Mouse (Mus musculus) embryo, embryonic 10 days (tissue): ENCODE results near the gene Grin2a.
"Not testable (repeated sequence)": the region's sequence is repeated elsewhere in the genome, so short reads cannot be mapped to it uniquely, and the experiment has no call there.

Source experiments
- DNase-seq: peaks from one replicate; pipeline ENCODE4 v3.0.0-alpha.2; 2015; ENCODE audit warnings: low spot score

The Grin2a gene

DNA sequence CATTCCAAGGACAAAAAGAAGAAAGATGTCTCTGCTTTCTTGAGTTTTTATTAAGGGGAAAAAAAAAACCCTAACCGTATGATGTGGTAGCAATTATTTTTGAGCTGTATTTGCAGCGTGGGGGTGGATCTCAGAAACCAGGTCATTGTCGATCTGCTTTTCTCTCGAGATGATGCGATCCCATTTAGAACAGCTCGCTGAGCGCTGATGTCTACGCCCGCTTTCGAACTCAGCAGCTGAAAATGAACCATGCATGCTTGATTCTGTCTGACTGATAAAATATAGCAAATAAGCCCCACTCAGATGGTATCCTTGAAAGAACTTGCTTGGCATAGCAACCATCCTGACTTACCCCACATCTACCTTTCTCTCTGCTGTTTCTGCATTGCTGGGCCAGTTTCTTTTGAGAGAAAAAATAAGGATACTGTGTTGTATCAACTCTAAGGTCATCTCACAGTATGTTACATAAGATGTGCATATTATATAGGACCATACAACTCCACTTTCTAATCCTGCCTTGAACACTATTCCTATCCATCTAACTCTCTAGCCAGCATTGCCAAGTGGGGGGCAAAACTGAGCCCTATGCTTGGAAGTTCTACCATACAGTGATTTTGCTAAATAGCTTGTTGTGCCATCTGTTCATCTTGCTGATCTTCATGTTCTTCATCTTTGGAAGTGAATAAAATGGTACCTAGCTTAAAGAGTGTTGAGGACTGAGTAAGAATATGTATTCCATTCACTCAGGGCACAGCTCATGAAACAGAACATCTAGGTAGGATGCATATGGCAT, 369.5 kb downstream of the Grin2a start:
- DNase-seq = no peak

DNA sequence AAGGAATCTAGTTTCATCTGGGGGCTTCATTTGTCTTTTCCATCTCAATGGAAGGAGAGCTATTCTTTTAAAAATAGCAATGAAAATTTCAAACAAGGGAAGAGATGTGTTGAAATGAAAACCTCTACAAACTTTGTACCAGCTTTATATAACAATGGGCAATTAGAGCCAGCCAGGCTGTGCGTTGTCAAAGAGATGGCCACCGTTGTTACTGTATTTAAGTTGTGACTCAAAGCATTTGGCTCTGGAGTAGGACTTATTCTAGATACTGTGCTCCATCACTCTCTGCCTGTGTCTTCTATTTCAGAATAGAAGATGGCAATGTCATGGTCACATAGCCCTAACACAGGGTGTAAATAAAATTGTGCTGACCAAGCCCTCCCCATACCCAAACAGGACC, 371.0 kb downstream of the Grin2a start:
- DNase-seq = no peak

GRCm38 (mm10) chr16:9618206-9618605, 377.2 kb downstream of the Grin2a start:
- no peak for DNase-seq

DNA sequence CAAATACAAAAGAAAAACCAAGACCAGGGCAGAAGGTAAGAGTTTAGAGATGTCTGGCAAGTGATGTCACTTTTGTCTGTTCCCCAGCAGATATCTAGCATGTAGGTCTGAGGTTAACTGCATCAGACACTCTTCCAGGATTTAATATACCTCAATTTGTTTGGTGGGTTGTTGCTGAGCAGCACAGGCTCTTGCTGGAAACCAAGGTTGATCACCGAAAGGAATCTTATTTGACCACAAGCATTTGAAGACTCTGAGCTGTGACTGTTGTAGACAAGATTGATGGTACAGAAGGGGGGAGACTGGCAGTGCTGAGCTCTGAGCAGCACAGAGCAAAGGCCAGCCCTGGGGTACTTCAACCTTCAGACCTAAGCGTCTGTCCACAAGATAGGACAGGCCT, 378.1 kb downstream of the Grin2a start:
- no peak for DNase-seq

DNA sequence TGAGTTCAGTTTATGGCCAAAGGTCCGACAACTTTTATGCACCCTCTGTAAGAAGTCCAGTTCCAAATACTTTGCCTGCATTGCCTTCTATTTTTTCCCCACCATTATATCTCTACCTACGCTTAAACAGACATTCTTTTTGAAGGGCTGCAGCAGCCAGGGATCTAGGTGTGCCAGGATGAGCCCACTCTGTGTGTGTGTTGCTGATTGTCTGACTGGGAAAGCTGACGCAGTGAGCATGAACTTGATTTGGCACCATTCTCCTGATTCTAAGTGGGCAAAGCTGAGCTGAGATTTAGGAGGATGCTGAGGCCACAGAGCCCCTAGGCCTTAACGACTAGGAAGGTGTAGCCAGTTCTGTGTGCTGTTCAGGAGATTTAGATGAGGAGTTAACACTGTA, 378.6 kb downstream of the Grin2a start:
- DNase-seq = no peak

DNA sequence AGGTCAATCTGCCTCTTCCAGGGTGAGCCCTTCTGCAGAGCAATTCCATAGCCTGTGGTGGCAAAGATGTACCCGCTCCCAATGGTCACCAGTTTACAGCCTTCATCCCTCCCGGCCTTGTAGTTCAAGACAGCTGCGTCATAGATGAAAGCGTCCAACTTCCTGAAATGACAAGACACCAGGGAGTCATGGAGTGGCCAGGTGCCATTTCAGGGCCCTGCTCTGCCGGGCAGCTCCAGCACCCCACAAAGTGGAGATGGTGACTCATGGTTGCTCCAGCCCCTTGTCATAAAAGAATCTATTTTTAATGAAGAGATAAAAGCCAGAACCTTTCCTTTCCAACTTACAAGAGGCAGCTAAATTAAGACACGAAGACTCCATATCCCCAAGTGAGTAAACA, 382.8 kb downstream of the Grin2a start:
- DNase-seq = not testable (repeated sequence)

DNA sequence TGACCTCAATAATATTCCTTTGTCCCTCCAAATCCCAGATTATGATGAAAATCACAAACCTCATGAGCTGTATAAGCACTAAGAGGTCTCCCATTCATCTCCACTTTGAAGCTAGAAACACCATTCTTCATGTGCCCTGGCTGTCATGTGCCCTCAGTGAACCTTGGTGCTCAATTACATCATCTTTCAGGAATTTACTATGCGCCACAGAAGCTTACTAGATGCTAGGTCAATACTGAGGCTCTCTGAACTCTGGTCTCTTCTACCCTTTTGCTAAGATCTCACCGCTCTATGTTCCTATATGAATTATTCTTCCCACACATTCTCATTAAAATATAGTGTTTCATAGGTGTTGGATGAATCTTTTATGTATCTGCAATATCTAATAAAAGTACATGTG, 387.9 kb downstream of the Grin2a start:
- peak; percentile 32 for DNase-seq

DNA sequence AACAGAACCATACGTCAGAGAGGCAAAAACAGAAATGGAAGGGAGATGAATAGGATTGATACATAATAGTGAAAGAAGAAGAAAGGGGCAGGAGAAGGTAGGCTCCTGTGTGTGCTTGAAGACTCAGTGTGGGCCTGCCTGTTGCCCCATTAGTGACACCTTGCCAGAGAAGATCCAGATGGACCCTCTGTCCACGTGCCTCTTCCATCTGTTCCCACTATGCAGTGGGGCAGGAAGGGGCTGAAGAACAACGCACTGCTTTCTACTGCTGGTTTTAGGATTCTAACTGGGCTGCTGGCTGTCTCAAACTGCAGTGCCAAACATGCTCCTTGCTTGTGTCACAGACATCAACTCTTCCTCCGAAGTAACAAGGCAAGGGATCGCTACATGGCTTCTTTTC, 391.4 kb downstream of the Grin2a start:
- DNase-seq = no peak

- DNase-seq = no peak
Observed at GRCm38 (mm10) chr16:9602579-9602978, 392.8 kb downstream of the Grin2a start.

DNA sequence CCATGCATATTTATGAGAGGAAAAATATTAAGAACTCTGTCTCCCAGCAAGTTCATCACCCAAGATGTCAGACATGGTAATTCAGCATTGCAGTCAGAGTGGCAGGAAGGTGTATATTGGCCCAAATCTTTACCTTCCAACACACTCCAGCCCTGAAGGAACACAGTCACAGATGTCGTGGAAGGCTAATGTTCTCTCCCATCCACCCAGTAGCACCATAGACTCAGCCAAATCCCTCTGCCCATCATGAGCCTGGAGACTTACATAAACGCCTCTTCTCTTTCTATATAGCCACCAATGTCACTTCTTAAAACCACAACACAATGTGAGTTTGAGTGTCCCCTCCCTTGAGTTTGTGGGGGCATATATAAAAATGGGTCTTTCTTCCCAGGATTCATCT, 406.2 kb downstream of the Grin2a start:
- no peak for DNase-seq

- no peak for DNase-seq
Observed at GRCm38 (mm10) chr16:9588431-9588830, 406.9 kb downstream of the Grin2a start.

GRCm38 (mm10) chr16:9583981-9584380, 411.4 kb downstream of the Grin2a start:
- no peak for DNase-seq

GRCm38 (mm10) chr16:9571793-9572192, 423.6 kb downstream of the Grin2a start:
- no peak for DNase-seq

- no peak for DNase-seq
Observed at GRCm38 (mm10) chr16:9567286-9567685, 428.1 kb downstream of the Grin2a start.

DNA sequence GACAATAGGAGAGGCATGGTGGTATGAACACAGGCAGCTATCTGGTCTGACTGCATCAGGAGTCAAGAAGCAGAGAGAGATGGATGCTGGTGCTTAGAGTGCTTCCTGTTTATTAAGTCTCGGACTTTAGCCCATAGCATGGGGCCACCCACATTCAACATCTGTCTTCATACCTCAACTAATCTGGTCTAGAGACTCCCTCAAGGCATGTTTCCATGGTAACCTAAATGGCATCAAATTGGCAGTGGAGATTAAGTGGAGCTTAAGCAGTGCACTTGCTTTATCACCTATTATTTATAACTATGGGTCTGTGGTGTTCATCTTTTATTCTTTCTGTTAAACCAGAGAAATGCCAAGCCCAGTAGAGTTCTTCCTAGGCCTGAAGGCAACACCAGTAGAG, 433.5 kb downstream of the Grin2a start:
- DNase-seq = peak; percentile 37

GRCm38 (mm10) chr16:9535196-9535595, 460.2 kb downstream of the Grin2a start:
- no peak for DNase-seq

DNA sequence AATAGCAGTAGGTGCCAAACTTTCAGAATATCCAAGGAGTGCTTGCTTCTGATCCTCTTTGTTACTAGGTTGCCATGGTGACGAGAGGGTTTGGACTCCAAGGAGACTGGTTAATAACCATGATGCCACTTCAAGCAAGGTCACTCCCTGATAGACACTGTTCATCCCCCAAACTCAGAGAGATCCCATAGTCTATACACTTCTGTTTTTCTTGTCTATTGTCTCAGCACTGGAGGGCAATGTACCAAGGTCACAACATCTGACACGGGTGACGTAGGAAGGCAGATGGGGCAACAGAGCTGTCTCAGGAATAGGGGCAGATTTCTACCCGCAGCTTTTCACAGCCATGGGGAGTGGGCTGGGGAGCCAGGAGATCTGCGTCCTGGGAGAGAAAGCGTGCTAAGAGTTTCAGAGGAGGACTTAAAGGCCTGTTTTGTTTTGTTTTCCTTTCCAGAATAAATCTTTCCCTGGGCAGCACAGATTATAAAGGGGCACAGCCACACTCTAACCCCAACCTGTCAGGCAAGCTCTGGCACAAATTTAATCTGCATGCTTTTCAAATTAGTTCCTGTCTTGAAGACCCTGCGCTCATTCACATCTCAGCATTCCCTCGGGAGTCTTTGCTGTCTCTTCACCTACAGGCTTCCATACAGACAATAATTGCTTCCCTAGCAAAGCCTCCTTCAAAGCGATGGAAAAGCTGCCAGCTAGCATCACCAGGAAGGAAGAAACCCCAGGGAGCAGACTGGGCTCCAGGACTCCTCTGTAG, 461.6 kb downstream of the Grin2a start:
- peak; percentile 84 for DNase-seq

- DNase-seq = peak; percentile 6
Observed at GRCm38 (mm10) chr16:9532843-9533532, 462.4 kb downstream of the Grin2a start.

- DNase-seq = no peak
Observed at GRCm38 (mm10) chr16:9527214-9527613, 468.1 kb downstream of the Grin2a start.

- no peak for DNase-seq
Observed at GRCm38 (mm10) chr16:9523314-9523713, 472.0 kb downstream of the Grin2a start.
